Mouse (Mus musculus) CD4-positive helper T cell, adult 2 months (primary cell): ENCODE results near the gene S100a13.

Source experiments
- DNase-seq: peaks from one replicate; pipeline ENCODE4 v3.0.0-alpha.2; 2012; ENCODE audit warnings: low read depth, missing footprints, low spot score

The S100a13 gene

DNA sequence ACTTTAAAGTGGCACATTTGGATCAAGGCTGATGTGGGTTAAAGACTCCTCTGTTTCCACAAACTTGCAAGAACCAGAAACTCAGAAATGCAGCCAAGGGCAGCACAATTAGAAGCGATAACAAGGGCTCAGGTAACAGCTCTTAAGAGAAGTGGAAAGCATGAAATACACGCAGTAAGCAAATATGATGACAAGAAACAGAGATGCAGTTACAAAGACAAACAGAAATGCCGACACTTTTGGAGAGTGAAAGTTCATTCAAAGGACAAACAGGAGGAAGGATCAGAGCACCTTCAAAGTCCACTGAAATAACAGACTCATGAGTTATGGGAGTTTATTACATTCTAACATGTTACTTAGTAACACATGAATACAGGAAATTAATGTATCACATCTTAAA, 7.9 kb upstream of the S100a13 start:
- no peak for DNase-seq

GRCm38 (mm10) chr3:90508287-90508949, 5.8 kb upstream of the S100a13 start:
- peak; percentile 27 for DNase-seq

DNA sequence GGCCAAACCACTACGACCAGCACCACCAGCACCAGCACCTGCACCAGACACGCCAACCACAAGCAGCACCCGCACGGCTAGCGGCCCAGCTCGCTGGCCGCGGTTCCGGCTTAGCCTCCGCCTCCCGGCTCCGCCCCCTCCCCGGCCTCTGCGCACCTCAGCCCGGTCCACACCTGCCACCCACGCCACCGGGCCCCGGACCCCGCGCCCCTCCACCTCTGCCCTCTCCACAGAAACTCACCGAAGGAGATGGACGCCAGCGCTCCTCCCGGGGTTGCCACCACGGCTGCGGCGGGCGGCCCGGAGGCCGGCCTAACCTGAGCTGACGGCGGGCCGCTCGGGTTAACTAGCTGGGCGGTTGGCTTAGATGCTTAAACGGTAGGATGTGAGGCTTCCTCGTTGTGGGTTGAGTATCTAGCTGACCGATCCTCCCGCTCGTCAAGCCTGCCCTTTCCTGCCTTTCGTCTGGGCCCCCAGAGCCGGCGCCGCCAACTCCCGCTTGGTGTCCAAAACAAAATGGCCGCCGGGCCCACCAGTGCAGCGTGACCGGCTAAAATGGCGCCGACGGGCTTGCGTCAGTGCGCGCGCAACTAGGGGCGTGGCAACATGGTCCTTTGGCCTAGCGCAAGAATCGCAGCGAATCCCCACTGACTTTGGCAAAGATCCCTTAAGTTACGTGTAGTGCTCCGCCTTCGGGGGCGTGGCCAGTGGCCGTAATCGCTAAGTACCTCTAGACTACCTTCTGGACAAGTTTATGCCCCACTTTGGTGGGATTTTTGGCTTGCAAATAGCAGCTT, 5.1 kb upstream of the S100a13 start, which contains the start of gene Chtop:
TSS of gene Chtop (minus strand) at position 549 of the 797 bp plus-strand sequence.
- peak; percentile 99 for DNase-seq

GRCm38 (mm10) chr3:90509747-90510123, 4.5 kb upstream of the S100a13 start:
- DNase-seq: no peak

DNA sequence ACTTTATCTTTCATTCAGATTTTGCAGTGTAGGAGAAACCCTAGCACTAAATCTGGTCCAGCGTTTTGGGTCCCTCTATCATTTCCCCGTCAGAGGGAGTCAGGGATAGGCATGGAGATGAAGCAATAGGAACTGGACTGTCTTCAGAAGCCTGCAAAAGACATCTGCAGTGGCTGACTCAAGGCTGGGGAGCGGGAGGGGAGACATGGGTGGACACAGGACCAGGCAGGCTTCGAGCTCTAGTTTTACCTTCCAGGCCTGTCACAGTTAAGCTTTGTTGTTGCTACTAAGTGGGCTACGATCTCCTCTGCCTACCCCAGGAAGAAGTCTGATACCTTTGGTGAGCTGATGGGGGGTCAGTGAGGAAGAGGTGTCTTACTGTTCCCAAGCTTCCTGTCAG, 2.0 kb upstream of the S100a13 start:
- DNase-seq: no peak

- no peak for DNase-seq
These were observed 1.1 kb upstream of the S100a13 start for GRCm38 (mm10) chr3:90512948-90513642.

- peak; percentile 65 for DNase-seq
These were observed 456 bp downstream of the S100a13 start for GRCm38 (mm10) chr3:90514691-90515090.

- peak; percentile 29 for DNase-seq
These were observed 1.0 kb downstream of the S100a13 start for GRCm38 (mm10) chr3:90515242-90515641.

DNA sequence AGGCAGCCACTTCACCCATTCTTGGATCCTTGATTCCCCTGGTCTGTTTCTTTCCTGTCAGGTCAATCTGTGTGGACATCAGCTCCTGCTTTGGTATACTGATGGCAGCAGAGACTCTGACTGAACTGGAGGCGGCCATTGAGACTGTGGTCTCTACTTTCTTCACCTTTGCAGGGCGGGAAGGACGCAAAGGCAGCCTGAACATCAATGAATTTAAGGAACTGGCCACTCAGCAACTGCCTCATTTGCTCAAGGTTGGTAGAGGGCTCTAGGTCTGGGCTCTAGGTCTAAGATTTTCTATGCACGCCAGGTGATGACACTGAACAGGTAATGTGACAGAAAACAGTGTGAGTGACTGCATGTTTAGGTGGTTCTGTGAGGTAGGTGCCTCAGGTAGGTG, 1.6 kb downstream of the S100a13 start:
- no peak for DNase-seq

GRCm38 (mm10) chr3:90517711-90518110, 3.5 kb downstream of the S100a13 start:
- DNase-seq: no peak

GRCm38 (mm10) chr3:90525421-90525820, 11.2 kb downstream of the S100a13 start:
- DNase-seq: peak; percentile 59

DNA sequence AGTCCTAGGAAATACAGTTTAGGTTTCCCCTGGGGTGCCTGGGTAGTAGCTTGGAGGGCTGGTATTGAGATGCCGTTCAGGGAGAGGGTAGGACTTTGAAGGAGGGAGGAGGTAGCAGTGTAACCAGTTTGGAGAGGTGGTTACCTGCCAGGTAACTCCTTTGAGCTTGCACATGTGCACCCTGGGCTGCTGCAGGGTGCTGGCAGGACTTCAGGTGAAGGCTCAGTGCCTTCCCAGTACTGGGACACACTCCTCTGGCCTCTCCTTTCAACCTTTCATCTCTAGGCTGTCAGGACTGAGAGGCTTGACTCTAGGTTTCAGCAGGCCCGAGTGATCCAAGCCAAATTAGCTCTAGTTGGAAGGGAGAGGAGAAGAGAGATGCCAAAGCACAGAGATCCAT, 11.8 kb downstream of the S100a13 start:
- no peak for DNase-seq

DNA sequence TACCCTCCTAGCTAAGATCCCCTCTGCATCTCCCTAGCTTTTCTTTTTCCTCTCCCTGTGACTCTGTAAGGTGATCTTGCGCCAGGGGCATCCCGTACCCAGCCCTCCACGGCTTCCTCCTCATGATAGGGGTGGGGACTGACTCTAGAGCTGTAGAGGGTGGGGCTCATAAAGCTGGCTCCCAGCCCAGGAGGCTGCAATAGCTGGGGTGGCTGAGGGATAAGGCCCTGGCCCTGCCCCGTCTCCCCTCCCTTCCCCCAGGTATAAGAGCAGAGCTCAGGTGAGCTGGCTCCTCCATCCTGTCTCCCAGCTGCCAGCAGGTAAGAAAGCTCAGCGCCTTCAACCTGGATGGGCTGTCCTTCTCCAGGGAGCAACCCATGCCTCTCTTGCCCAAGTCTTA, 12.3 kb downstream of the S100a13 start, which contains the start of gene S100a14:
TSS of gene S100a14 (plus strand) at position 277 of the 400 bp plus-strand sequence.
- no peak for DNase-seq

- DNase-seq: no peak
These were observed 13.1 kb downstream of the S100a13 start for GRCm38 (mm10) chr3:90527291-90527873.

DNA sequence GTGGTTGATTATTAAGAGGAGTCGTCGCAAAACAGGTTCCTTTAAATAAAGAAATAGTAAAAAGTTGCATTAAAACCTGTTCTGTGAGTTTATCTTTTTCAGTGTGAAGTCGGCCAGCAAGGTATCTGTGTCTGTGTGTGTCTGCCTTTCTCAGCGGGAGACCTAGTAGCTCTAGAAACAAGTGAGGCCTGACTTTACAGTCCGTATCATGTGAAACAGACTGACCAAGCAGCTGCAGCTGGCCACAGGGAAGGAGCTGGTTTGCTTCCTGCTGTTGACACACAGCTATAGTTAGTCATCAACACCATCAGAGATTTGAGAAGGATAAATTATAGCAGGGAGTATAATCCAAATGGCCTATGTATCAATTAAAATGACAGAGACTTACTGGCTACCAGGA, 17.5 kb downstream of the S100a13 start:
- DNase-seq: no peak

- no peak for DNase-seq
These were observed 21.2 kb downstream of the S100a13 start for GRCm38 (mm10) chr3:90535446-90535845.

- no peak for DNase-seq
These were observed 23.1 kb downstream of the S100a13 start, which contains the start of gene S100a16 for GRCm38 (mm10) chr3:90537141-90537904. Gene S100a16 (plus strand): TSS chr3:90537254.

DNA sequence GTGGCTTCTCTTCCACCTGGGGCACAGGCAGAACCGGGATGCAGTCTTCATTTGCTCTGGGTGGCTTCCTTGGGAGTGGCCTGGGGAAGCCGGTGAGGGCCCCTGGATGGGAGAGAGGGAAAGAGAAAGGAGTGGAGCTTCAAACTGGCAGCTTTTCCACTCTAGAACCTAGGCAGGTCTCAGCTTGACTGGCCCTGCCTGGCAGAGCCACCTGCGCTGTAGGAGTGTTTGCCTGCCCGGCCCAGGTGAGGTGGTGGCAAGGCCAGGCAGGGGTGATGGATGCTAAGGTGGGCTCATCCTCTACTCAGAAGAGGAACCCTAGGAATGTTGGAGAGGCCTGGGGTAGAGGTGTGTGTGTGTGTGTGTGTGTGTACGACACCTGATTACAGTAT, 23.7 kb downstream of the S100a13 start:
- DNase-seq: no peak

DNA sequence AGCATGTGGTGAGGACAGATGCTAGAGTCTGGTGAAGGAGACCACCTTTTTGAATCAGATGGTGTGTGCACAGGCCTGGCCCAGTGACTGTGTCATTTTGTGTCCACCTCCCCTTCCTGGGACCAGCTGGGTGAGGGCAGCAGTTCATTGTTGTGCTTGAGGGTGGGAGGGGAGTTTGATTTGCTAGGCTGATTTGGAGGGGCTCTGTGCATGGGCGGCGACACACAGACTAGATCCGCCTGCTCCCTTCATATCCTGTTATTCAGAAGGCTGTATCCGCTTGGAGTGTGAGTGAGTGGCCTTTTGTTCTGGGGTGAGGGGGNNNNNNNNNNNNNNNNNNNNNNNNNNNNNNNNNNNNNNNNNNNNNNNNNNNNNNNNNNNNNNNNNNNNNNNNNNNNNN, 26.7 kb downstream of the S100a13 start:
- no peak for DNase-seq

GRCm38 (mm10) chr3:90549676-90550420, 35.6 kb downstream of the S100a13 start:
- no peak for DNase-seq

DNA sequence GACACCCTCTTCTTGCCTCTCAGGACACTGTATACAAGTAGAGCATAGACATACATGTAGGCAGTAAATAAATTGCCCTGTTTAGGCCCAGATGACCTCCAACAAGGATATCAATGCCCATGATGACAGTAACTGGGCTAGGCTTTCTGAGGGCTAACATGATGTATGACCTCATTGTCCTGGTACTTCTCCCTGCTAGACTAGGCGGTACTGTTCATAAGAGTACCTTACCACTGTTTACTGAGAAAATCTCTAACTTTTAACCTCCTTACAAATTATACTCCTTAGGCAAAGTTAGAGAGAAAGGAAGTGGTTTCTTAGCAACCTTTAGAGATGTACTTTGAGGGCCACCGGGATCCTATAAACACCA, 36.2 kb downstream of the S100a13 start:
- DNase-seq: no peak
